Mouse (Mus musculus) ES-E14 (cell line): ENCODE data around the gene Stk25. TPM values are rescaled to one million over a fixed set of nuclear protein-coding genes. Genes with fewer than 3 reads are reported as not detected.

Source experiments
- DNase-seq: peaks from one replicate; pipeline ENCODE4 v3.0.0-alpha.2; 2013; ENCODE audit warnings: low read depth, low spot score
- H3K27ac ChIP-seq: 2 replicates; pipeline ENCODE4 v1.5.1; 2012; ENCODE audit warnings: low read depth, mild to moderate bottlenecking, low read length, moderate library complexity, mixed read lengths; ENCODE audit not compliant: poor library complexity, insufficient read depth, severe bottlenecking
- H3K36me3 ChIP-seq: 2 replicates; pipeline ENCODE4 v1.6.1; 2012; ENCODE audit warnings: mild to moderate bottlenecking, low read length, moderate library complexity, mixed read lengths; ENCODE audit not compliant: control insufficient read depth, poor library complexity, insufficient read depth, severe bottlenecking
- H3K4me1 ChIP-seq, 2 experiments: fragments of 150-350 bp in 1 of 2; sonication (generic) in 1 of 2; 2 replicates each; pipeline ENCODE4 v1.6.1; 2012; ENCODE audit warnings: low read length in 2 of 2, mild to moderate bottlenecking in 1 of 2, mixed read lengths in 1 of 2; ENCODE audit not compliant: control insufficient read depth in 2 of 2, insufficient read depth in 2 of 2, poor library complexity in 1 of 2
- H3K4me3 ChIP-seq, 2 experiments: fragments of 150-350 bp in 1 of 2; sonication (generic) in 1 of 2; 2 replicates each; pipeline ENCODE4 v1.5.1; 2012; ENCODE audit warnings: low read length in 2 of 2, low read depth in 1 of 2, mild to moderate bottlenecking in 1 of 2, mixed read lengths in 1 of 2; ENCODE audit not compliant: insufficient read depth in 1 of 2, poor library complexity in 1 of 2, severe bottlenecking in 1 of 2
- H3K9ac ChIP-seq: 2 replicates; pipeline ENCODE4 v1.6.1; 2012; ENCODE audit warnings: low read depth, mild to moderate bottlenecking, low read length, mixed read lengths; ENCODE audit not compliant: poor library complexity, insufficient read depth, severe bottlenecking
- H3K9me3 ChIP-seq: fragments of 150-350 bp; sonication (generic); 2 replicates; pipeline ENCODE4 v1.6.1; 2012; ENCODE audit warnings: low read depth, mild to moderate bottlenecking, low read length; ENCODE audit not compliant: control insufficient read depth, insufficient read depth
- CHD2 ChIP-seq: IDR thresholded peaks from 2 replicates; pipeline ENCODE4 v1.6.1; 2014; ENCODE audit warnings: mild to moderate bottlenecking, low read depth, low read length, inconsistent platforms
- HCFC1 ChIP-seq: IDR thresholded peaks from 2 replicates; pipeline ENCODE4 v1.6.1; 2012; ENCODE audit warnings: low read length, inconsistent platforms, borderline replicate concordance; ENCODE audit not compliant: insufficient read depth
- MAFK ChIP-seq: IDR thresholded peaks from 2 replicates; pipeline ENCODE4 v1.6.1; 2014; ENCODE audit warnings: mild to moderate bottlenecking, low read depth, low read length, inconsistent platforms; ENCODE audit not compliant: insufficient read depth
- ZC3H11A ChIP-seq: IDR thresholded peaks from 2 replicates; pipeline ENCODE4 v1.6.1; 2012; ENCODE audit warnings: low read depth, mild to moderate bottlenecking, inconsistent platforms, low read length, borderline replicate concordance
- ZNF384 ChIP-seq: IDR thresholded peaks from 2 replicates; pipeline ENCODE4 v1.6.1; 2012; ENCODE audit warnings: low read depth, low read length, inconsistent platforms
- in situ Hi-C, 2 experiments: fragments of 600-800 bp; cut with MboI; formaldehyde crosslinking; loops; one replicate each; pipeline ENCODE4 v1.15.1; 2025; ENCODE audit warnings: low sequenced_read_pairs in 2 of 2, inconsistent platforms in 1 of 2; ENCODE audit not compliant: unreplicated experiment in 2 of 2
- total RNA-seq: library from RNA; depleted of rRNA; stranded (reverse); fragments of 300-350 nt; gene quantifications from 2 replicates; pipeline ENCODE4 v1.2.3, GENCODE M21; 2012

The Stk25 gene
- total RNA-seq, 1 experiment, result 62.0 TPM

GRCm38 (mm10) chr1:93602911-93603310, 55.5 kb downstream of the Stk25 start:
- DNase-seq, result no peak
- H3K9me3 ChIP-seq, result no peaks in the 10 kb centered on the region
- no peaks in the 10 kb centered on the region for H3K36me3 ChIP-seq
- no peak overlapping the region for H3K27ac ChIP-seq
- H3K4me1 ChIP-seq, result peaks cover 0 to 11% of the 10 kb centered on the region in 2 experiments; a peak in 2 of 4 replicates
- H3K9ac ChIP-seq, result no peak overlapping the region
- no peak overlapping the region for H3K4me3 ChIP-seq
- TF ChIP-seq MAFK, result no peak
- in situ Hi-C loops, result no loop called here

- H3K27ac ChIP-seq, result no peak overlapping the region
- H3K9me3 ChIP-seq, result no peaks in the 10 kb centered on the region
- no peak for DNase-seq
- no peaks in the 10 kb centered on the region for H3K36me3 ChIP-seq
- TF ChIP-seq CHD2, result no peak
- no peak for TF ChIP-seq ZNF384
- no peak for TF ChIP-seq MAFK
- no peak for TF ChIP-seq HCFC1
- TF ChIP-seq ZC3H11A, result no peak
- no peak overlapping the region for H3K9ac ChIP-seq
- no peaks in the 10 kb centered on the region for H3K4me1 ChIP-seq
- in situ Hi-C loops, result no loop called here
- no peak overlapping the region for H3K4me3 ChIP-seq
These were observed 62.5 kb downstream of the Stk25 start for GRCm38 (mm10) chr1:93595916-93596315.

- H3K36me3 ChIP-seq, result no peaks in the 10 kb centered on the region
- H3K4me1 ChIP-seq, result no peaks in the 10 kb centered on the region
- H3K27ac ChIP-seq, result no peak overlapping the region
- DNase-seq, result no peak
- TF ChIP-seq CHD2, result no peak
- no peak for TF ChIP-seq MAFK
- TF ChIP-seq HCFC1, result no peak
- H3K4me3 ChIP-seq, result no peak overlapping the region
- H3K9ac ChIP-seq, result no peak overlapping the region
- in situ Hi-C loops, result no loop called here
- no peaks in the 10 kb centered on the region for H3K9me3 ChIP-seq
These were observed 64.5 kb downstream of the Stk25 start for GRCm38 (mm10) chr1:93593960-93594359.

GRCm38 (mm10) chr1:93588346-93588745, 70.1 kb downstream of the Stk25 start:
- no peak for DNase-seq
- Histone ChIP-seq H3K27ac (no peak overlapping the region), H3K4me1 (peaks cover 0 to 5% of the 10 kb centered on the region in 2 experiments; a peak in 2 of 4 replicates), H3K36me3 (no peaks in the 10 kb centered on the region), H3K9ac (no peak overlapping the region), H3K4me3 (no peak overlapping the region), H3K9me3 (no peaks in the 10 kb centered on the region)
- TF ChIP-seq HCFC1, result no peak
- no peak for TF ChIP-seq ZNF384
- TF ChIP-seq CHD2, result no peak
- no peak for TF ChIP-seq ZC3H11A
- TF ChIP-seq MAFK, result no peak
- in situ Hi-C loops, result no loop called here

- Histone ChIP-seq H3K27ac (no peak overlapping the region), H3K36me3 (no peaks in the 10 kb centered on the region), H3K9me3 (no peaks in the 10 kb centered on the region), H3K4me1 (peaks cover 0 to 13% of the 10 kb centered on the region in 2 experiments; a peak in 2 of 4 replicates), H3K9ac (no peak overlapping the region), H3K4me3 (no peak overlapping the region)
- DNase-seq, result no peak
- in situ Hi-C loops, result no loop called here
- no peak for TF ChIP-seq MAFK
- no peak for TF ChIP-seq ZNF384
- TF ChIP-seq HCFC1, result no peak
- TF ChIP-seq CHD2, result no peak
- no peak for TF ChIP-seq ZC3H11A
These were observed 76.9 kb downstream of the Stk25 start for GRCm38 (mm10) chr1:93581545-93581944.
